Mouse (Mus musculus): Measurements from ENCODE around the gene Sap18b. TPM values are rescaled to one million over a fixed set of nuclear protein-coding genes. Genes with fewer than 3 reads are reported as not detected.

The Sap18b gene
- polyA plus RNA-seq, 1 experiment from 2014 or later = 348 TPM

DNA sequence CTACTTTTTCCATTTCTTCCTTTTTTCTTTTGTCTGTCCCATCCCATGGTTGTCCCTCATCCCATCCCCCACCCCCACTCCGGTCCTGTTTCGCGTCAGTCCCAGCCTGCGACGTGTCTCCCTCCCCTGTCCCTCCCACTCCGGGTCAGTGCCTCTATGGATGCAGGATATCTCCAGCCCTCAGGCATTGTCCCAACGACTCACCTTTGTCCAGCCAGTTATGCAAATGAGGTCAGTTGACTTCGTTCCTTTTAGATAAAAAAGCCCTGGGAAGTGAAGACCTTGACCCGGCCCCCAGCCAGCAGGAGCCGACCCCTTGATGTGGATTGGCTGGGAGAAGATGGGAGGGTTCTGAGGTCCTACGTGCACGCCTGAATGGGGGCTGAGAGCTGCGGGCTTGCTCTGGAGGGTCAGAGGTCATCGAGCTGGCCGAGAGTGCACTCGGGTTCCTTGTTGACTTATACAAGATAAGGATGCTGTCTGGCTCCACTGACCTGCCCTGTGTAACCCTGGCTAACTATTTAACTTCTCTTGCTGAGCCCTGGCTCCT is 8.4 kb downstream of the Sap18b start:
- H3K27me3 ChIP-seq (ENCODE audit: control insufficient read depth, insufficient read depth, low read length) = no peaks in the 10 kb centered on the region
- no peak overlapping the region for H3K27ac ChIP-seq (ENCODE audit: low read depth, low read length)
- no peaks in the 10 kb centered on the region for H3K36me3 ChIP-seq (ENCODE audit: control insufficient read depth, insufficient read depth, low read length)
- peak overlapping the region; percentile 1; the same call in 1 of the 2 replicates for H3K4me3 ChIP-seq (ENCODE audit: low read depth, low read length)
- H3K9me3 ChIP-seq (ENCODE audit: control insufficient read depth, low read length) = no peaks in the 10 kb centered on the region
- ATAC-seq (ENCODE audit: insufficient read depth, low FRiP score, low TSS enrichment) = peak; percentile 71
- H3K9ac ChIP-seq (ENCODE audit: low read length) = peak overlapping the region; percentile 0; the same call in 1 of the 2 replicates
- peak; percentile 41 for DNase-seq (ENCODE audit: low spot score)
- no peaks in the 10 kb centered on the region for H3K4me1 ChIP-seq (ENCODE audit: control insufficient read depth, insufficient read depth, low read length)
- H3K4me2 ChIP-seq (ENCODE audit: low read depth) = peak overlapping the region; percentile 7
- 1% methylated on average over 16 of the region's 16 CpGs for WGBS

DNA sequence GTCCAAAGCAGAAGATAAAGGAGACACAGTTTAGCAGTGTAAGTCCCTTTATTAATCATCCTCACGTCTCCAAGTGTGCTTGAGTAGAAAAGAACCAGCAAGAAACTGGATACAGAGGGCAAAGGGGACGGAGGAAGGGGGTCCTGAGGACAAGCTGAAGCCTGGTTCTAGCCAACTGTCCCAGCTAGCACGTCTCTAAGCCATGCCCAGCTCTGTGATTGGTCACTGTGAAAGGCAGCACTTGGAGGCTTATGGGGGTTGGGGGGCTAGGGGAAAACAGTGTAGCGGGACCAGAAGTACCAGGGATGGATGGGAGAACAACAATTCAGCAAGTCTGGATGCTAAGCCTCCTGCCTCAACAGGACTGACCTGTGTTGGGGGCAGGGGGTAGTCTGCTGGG is 10.7 kb downstream of the Sap18b start:
- no peaks in the 10 kb centered on the region for H3K9me3 ChIP-seq (ENCODE audit: control insufficient read depth, low read length)
- H3K4me3 ChIP-seq (ENCODE audit: low read depth, low read length) = no peak overlapping the region
- H3K4me1 ChIP-seq (ENCODE audit: control insufficient read depth, insufficient read depth, low read length) = no peaks in the 10 kb centered on the region
- H3K36me3 ChIP-seq (ENCODE audit: control insufficient read depth, insufficient read depth, low read length) = no peaks in the 10 kb centered on the region
- DNase-seq (ENCODE audit: low spot score) = no peak
- no peaks in the 10 kb centered on the region for H3K27me3 ChIP-seq (ENCODE audit: control insufficient read depth, insufficient read depth, low read length)
- no peak overlapping the region for H3K4me2 ChIP-seq (ENCODE audit: low read depth)
- ATAC-seq (ENCODE audit: insufficient read depth, low FRiP score, low TSS enrichment) = no peak
- no peak overlapping the region for H3K27ac ChIP-seq (ENCODE audit: low read depth, low read length)
- H3K9ac ChIP-seq (ENCODE audit: low read length) = no peak overlapping the region
- 79% methylated on average over 4 of the region's 4 CpGs for WGBS

DNA sequence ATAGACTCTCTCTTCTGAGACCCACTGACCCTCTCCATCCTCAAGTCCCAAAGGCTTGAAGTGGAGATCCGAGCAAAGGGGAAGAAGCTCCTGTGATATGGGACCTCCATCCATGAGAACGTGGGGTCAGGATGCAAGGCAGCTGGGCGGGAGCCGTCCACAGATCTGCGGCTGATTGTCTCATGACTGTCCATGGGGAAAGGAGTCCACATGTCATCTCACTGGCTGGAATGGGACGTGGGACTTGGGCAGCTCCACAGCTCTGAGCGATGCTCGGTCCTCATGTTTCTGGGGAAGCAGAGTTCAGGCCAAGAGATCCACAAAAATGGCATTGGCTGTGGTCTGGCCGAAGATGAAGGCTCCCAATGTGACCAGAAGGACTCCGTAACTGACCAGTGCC is 12.1 kb downstream of the Sap18b start:
- Histone ChIP-seq H3K9me3 (ENCODE audit: control insufficient read depth, low read length) (no peaks in the 10 kb centered on the region), H3K9ac (ENCODE audit: low read length) (no peak overlapping the region), H3K4me2 (ENCODE audit: low read depth) (no peak overlapping the region), H3K36me3 (ENCODE audit: control insufficient read depth, insufficient read depth, low read length) (no peaks in the 10 kb centered on the region), H3K4me1 (ENCODE audit: control insufficient read depth, insufficient read depth, low read length) (no peaks in the 10 kb centered on the region), H3K27ac (ENCODE audit: low read depth, low read length) (no peak overlapping the region), H3K4me3 (ENCODE audit: low read depth, low read length) (no peak overlapping the region), H3K27me3 (ENCODE audit: control insufficient read depth, insufficient read depth, low read length) (no peaks in the 10 kb centered on the region)
- WGBS = 94% methylated on average over 10 of the region's 10 CpGs
- DNase-seq (ENCODE audit: low spot score) (no peak), ATAC-seq (ENCODE audit: insufficient read depth, low FRiP score, low TSS enrichment) (no peak)

DNA sequence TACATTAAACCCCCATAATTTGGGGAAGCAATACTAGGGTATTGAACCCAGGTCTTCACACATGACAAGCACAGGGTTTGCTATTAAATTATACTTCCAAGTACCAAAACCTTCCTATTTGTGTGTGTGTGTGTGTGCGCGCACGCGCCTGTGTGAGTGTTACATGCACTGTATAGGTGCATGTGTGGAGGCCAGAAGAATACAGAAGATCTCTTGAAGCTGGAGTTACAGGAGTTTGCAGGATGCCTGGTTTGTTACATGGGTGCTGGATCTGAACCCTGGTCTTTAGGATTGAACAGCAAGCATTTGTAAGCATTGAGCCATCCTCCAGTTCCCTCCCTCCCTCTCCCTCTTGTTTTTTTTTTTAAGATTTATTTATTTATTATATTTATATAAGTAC is 14.1 kb downstream of the Sap18b start:
- Histone ChIP-seq H3K36me3 (ENCODE audit: control insufficient read depth, insufficient read depth, low read length) (no peaks in the 10 kb centered on the region), H3K9ac (ENCODE audit: low read length) (no peak overlapping the region), H3K4me3 (ENCODE audit: low read depth, low read length) (no peak overlapping the region), H3K4me2 (ENCODE audit: low read depth) (no peak overlapping the region), H3K27ac (ENCODE audit: low read depth, low read length) (no peak overlapping the region), H3K4me1 (ENCODE audit: control insufficient read depth, insufficient read depth, low read length) (no peaks in the 10 kb centered on the region), H3K9me3 (ENCODE audit: control insufficient read depth, low read length) (no peaks in the 10 kb centered on the region), H3K27me3 (ENCODE audit: control insufficient read depth, insufficient read depth, low read length) (no peaks in the 10 kb centered on the region)
- 96% methylated on average over 4 of the region's 4 CpGs for WGBS
- DNase-seq (ENCODE audit: low spot score) (no peak), ATAC-seq (ENCODE audit: insufficient read depth, low FRiP score, low TSS enrichment) (no peak)

DNA sequence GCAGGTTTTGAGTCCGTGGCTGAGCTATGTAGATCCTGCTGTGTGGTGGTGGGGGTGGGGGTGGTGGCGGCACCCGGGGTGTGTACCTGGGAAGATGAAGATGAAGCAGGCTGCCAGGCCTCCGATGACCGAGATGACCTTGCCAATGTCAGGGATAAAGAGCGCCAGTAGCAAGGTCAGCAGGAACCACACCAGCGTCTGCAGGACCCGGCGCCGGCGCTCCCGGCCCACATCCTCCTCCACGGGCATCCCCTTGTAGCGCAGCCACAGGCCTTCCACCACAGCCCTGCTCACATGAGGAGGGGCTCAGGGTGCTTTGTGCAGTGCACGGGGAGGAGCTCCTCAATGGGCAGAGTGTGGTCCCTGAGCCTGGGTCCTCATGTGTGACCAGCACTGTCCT is 16.3 kb downstream of the Sap18b start:
- no peak for ATAC-seq (ENCODE audit: insufficient read depth, low FRiP score, low TSS enrichment)
- H3K4me2 ChIP-seq (ENCODE audit: low read depth) = no peak overlapping the region
- no peak overlapping the region for H3K27ac ChIP-seq (ENCODE audit: low read depth, low read length)
- WGBS = 94% methylated on average over 15 of the region's 15 CpGs
- no peaks in the 10 kb centered on the region for H3K9me3 ChIP-seq (ENCODE audit: control insufficient read depth, low read length)
- H3K4me3 ChIP-seq (ENCODE audit: low read depth, low read length) = no peak overlapping the region
- no peaks in the 10 kb centered on the region for H3K27me3 ChIP-seq (ENCODE audit: control insufficient read depth, insufficient read depth, low read length)
- no peak overlapping the region for H3K9ac ChIP-seq (ENCODE audit: low read length)
- no peaks in the 10 kb centered on the region for H3K4me1 ChIP-seq (ENCODE audit: control insufficient read depth, insufficient read depth, low read length)
- DNase-seq (ENCODE audit: low spot score) = no peak
- no peaks in the 10 kb centered on the region; the same call in 1 of the 2 replicates for H3K36me3 ChIP-seq (ENCODE audit: control insufficient read depth, insufficient read depth, low read length)

DNA sequence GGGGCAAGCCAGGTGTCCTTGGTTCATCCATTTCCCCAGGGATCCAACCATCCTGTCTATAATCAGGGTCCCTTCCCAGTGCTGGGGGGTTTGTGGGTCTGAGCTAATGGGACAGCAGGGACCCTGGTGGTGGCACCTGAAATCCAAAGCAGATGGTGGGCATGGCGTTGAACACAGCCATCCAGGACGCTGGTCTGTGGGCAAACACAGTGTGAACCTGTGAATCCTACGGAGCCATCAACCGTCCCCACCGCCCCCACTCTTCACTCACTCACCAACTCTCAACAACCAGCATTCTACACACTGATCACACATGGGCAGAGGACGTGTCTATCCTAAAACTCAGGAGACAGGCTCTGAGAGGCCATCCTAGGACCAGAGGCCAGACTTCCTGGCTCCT is 18.8 kb downstream of the Sap18b start:
- ATAC-seq (ENCODE audit: insufficient read depth, low FRiP score, low TSS enrichment) = no peak

DNA sequence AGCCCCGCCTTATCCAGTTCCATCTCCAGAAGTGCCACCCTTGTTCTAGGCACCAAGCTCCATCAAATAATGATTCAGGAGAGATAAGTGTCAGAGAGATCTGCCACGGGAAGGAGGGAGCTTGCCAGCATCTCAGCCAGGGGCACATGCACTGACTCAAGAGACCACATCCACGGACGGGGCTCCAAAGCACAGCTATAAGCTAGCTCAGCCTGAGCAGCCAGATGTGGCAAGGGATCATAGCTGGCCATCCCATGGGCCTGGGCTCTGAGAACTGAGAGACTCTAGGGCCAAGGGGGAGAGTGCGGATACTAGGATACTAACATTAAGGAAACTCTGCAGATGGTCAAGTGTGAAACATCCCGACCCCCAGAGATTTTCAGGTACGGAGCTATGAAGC is 19.9 kb downstream of the Sap18b start:
- Histone ChIP-seq H3K9me3 (ENCODE audit: control insufficient read depth, low read length) (no peaks in the 10 kb centered on the region), H3K9ac (ENCODE audit: low read length) (no peak overlapping the region), H3K27ac (ENCODE audit: low read depth, low read length) (no peak overlapping the region), H3K4me3 (ENCODE audit: low read depth, low read length) (no peak overlapping the region), H3K4me2 (ENCODE audit: low read depth) (no peak overlapping the region), H3K27me3 (ENCODE audit: control insufficient read depth, insufficient read depth, low read length) (no peaks in the 10 kb centered on the region), H3K4me1 (ENCODE audit: control insufficient read depth, insufficient read depth, low read length) (no peaks in the 10 kb centered on the region), H3K36me3 (ENCODE audit: control insufficient read depth, insufficient read depth, low read length) (no peaks in the 10 kb centered on the region; the same call in 1 of the 2 replicates)
- WGBS = 94% methylated on average over 7 of the region's 7 CpGs
- no peak for DNase-seq (ENCODE audit: low spot score)
- no peak for ATAC-seq (ENCODE audit: insufficient read depth, low FRiP score, low TSS enrichment)

More for the DNA sequence above, 18.8 kb downstream of the Sap18b start:
- Histone ChIP-seq H3K4me1 (ENCODE audit: control insufficient read depth, insufficient read depth, low read length) (no peaks in the 10 kb centered on the region), H3K9ac (ENCODE audit: low read length) (no peak overlapping the region), H3K9me3 (ENCODE audit: control insufficient read depth, low read length) (no peaks in the 10 kb centered on the region), H3K27ac (ENCODE audit: low read depth, low read length) (no peak overlapping the region), H3K4me2 (ENCODE audit: low read depth) (no peak overlapping the region), H3K36me3 (ENCODE audit: control insufficient read depth, insufficient read depth, low read length) (no peaks in the 10 kb centered on the region; the same call in 1 of the 2 replicates), H3K4me3 (ENCODE audit: low read depth, low read length) (no peak overlapping the region), H3K27me3 (ENCODE audit: control insufficient read depth, insufficient read depth, low read length) (no peaks in the 10 kb centered on the region)
- no peak for DNase-seq (ENCODE audit: low spot score)
- WGBS = 94% methylated on average over 6 of the region's 6 CpGs

DNA sequence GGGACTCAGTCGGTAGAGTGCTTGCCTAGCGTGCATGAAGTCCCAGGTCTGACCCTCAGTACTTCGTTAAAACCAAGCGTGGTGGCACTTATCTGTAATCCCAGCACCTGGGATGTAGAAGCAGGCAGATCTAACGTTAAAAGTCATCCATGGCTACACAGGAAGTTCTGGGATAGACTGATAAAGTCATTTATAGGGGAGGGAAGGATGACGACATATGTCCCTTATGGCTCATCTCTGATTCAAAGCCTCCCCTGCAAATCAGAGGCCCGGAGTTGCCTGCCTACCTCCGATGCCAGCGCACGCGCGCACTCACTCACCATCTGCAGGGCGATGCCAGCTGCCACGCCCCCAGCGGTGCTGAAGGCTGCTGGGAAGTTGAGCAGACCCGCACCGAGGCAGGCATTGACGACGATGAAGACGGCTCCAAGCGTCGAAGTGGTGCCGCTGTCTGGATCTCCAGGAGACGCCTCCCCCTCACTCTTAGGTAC is 23.0 kb downstream of the Sap18b start:
- Histone ChIP-seq H3K36me3 (ENCODE audit: control insufficient read depth, insufficient read depth, low read length) (no peaks in the 10 kb centered on the region; the same call in 1 of the 2 replicates), H3K4me2 (ENCODE audit: low read depth) (no peak overlapping the region), H3K9me3 (ENCODE audit: control insufficient read depth, low read length) (no peaks in the 10 kb centered on the region), H3K4me1 (ENCODE audit: control insufficient read depth, insufficient read depth, low read length) (peaks cover 5% of the 10 kb centered on the region), H3K9ac (ENCODE audit: low read length) (no peak overlapping the region), H3K27me3 (ENCODE audit: control insufficient read depth, insufficient read depth, low read length) (no peaks in the 10 kb centered on the region), H3K27ac (ENCODE audit: low read depth, low read length) (no peak overlapping the region), H3K4me3 (ENCODE audit: low read depth, low read length) (no peak overlapping the region)
- 85% methylated on average over 24 of the region's 24 CpGs for WGBS
- DNase-seq (ENCODE audit: low spot score) (no peak), ATAC-seq (ENCODE audit: insufficient read depth, low FRiP score, low TSS enrichment) (no peak)

DNA sequence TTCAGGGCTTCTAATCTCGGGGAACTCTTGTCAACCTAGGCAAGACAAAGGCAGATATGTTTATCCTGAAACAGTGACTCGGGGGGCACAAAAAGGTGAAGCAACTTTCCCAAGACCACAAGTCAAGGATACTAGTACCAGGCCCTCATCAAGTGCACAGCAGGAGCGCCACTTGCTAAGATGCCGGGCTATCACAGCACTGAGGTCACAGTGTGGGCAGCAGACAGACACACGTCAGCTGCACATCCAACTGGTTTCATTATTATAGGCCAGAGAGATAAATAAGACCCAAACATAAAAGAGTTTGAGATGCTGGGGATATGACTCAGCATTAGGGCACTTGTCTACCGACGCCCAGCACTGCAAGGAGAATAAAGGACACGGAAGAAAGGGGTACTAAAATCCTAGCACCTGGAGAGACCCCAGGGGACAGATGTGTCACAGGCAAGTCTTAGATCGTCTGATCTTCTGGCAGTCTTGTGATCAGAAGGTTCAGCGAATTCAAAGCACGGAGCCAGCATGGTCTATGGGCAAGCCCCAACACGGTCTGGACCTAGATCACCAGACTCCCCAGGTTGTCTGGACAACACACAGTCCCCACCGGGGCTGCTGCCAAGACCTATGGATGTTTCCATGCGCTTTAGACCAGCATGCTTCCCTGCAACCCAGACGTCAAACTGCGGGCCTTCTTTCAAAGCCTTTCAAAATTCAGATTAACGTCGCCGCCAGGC is 23.8 kb downstream of the Sap18b start:
- ATAC-seq (ENCODE audit: insufficient read depth, low FRiP score, low TSS enrichment) = no peak
- Histone ChIP-seq H3K27me3 (ENCODE audit: control insufficient read depth, insufficient read depth, low read length) (no peaks in the 10 kb centered on the region), H3K4me1 (ENCODE audit: control insufficient read depth, insufficient read depth, low read length) (peaks cover 5% of the 10 kb centered on the region), H3K27ac (ENCODE audit: low read depth, low read length) (no peak overlapping the region), H3K36me3 (ENCODE audit: control insufficient read depth, insufficient read depth, low read length) (no peaks in the 10 kb centered on the region; the same call in 1 of the 2 replicates), H3K4me3 (ENCODE audit: low read depth, low read length) (no peak overlapping the region), H3K9me3 (ENCODE audit: control insufficient read depth, low read length) (no peaks in the 10 kb centered on the region), H3K9ac (ENCODE audit: low read length) (no peak overlapping the region), H3K4me2 (ENCODE audit: low read depth) (no peak overlapping the region)
- 90% methylated on average over 19 of the region's 19 CpGs for WGBS
- no peak for DNase-seq (ENCODE audit: low spot score)

All from neural tube, embryonic 11.5 days (tissue).